Mouse (Mus musculus) hindbrain, embryonic 12.5 days (tissue): ENCODE data around the gene Fchsd2. TPM values are rescaled to one million over a fixed set of nuclear protein-coding genes. Genes with fewer than 3 reads are reported as not detected.

Experiments used
- ATAC-seq: fragments of 200-750 bp; cut with Nextera tagmentation; 2 replicates; pipeline ENCODE4 v1.8.0; 2017; ENCODE audit warnings: moderate TSS enrichment; ENCODE audit not compliant: low FRiP score
- H3K27ac ChIP-seq: fragments of 300-500 bp; sonication (generic); 2 replicates; pipeline ENCODE4 v1.5.1; 2016; ENCODE audit warnings: mild to moderate bottlenecking
- H3K27me3 ChIP-seq: fragments of 300-500 bp; sonication (generic); 2 replicates; pipeline ENCODE4 v1.6.1; 2016; ENCODE audit warnings: mild to moderate bottlenecking
- H3K36me3 ChIP-seq: fragments of 300-500 bp; sonication (generic); 2 replicates; pipeline ENCODE4 v1.6.1; 2016; ENCODE audit warnings: mild to moderate bottlenecking
- H3K4me1 ChIP-seq: fragments of 300-500 bp; sonication (generic); 2 replicates; pipeline ENCODE4 v1.6.1; 2016
- H3K4me2 ChIP-seq: fragments of 300-500 bp; sonication (generic); replicated peaks from 2 replicates; pipeline ENCODE4 v1.6.1; 2016; ENCODE audit warnings: mild to moderate bottlenecking
- H3K4me3 ChIP-seq: fragments of 300-500 bp; sonication (generic); 2 replicates; pipeline ENCODE4 v1.5.1; 2016; ENCODE audit warnings: mild to moderate bottlenecking
- H3K9ac ChIP-seq: fragments of 300-500 bp; sonication (generic); 2 replicates; pipeline ENCODE4 v1.6.1; 2016; ENCODE audit warnings: mild to moderate bottlenecking, moderate library complexity
- H3K9me3 ChIP-seq: fragments of 300-500 bp; sonication (generic); replicated peaks from 2 replicates; pipeline ENCODE4 v1.6.1; 2016; ENCODE audit warnings: mild to moderate bottlenecking
- WGBS: fragments of 180-500 bp; shearing (Covaris S2); methylation state at CpG from one replicate; pipeline ENCODE4 v1.1.7; 2016; 5-methylcytosine and 5-hydroxymethylcytosine counted together
- polyA plus RNA-seq: library from polyadenylated mRNA; unstranded; fragments of >200 nt; fragmentation: Nextera tagmentation; extraction: Ambion mirVana; gene quantifications from 2 replicates; pipeline ENCODE4 v1.2.1, GENCODE M21; 2016

The Fchsd2 gene
- polyA plus RNA-seq, 1 experiment from 2014 or later = 40.0 TPM

- ATAC-seq = no peak
- H3K36me3 ChIP-seq = no peaks in the 10 kb centered on the region
- H3K27me3 ChIP-seq = peaks cover 28% of the 10 kb centered on the region
Measured at GRCm38 (mm10) chr7:101317014-101317413, 224.4 kb downstream of the Fchsd2 start, which contains the start of gene Stard10. TSS of gene Stard10 (plus strand) at chr7:101317086.

GRCm38 (mm10) chr7:101318848-101319247 lies 226.2 kb downstream of the Fchsd2 start:
- Histone ChIP-seq H3K9ac (no peak overlapping the region), H3K4me2 (no peak overlapping the region), H3K27me3 (peaks cover 40% of the 10 kb centered on the region), H3K9me3 (no peaks in the 10 kb centered on the region), H3K36me3 (no peaks in the 10 kb centered on the region), H3K4me3 (no peak overlapping the region), H3K27ac (no peak overlapping the region), H3K4me1 (peaks cover 15% of the 10 kb centered on the region)
- ATAC-seq = no peak
- 64% methylated on average over 4 of the region's 4 CpGs for WGBS

More at GRCm38 (mm10) chr7:101317014-101317413, 224.4 kb downstream of the Fchsd2 start, which contains the start of gene Stard10:
- H3K9ac ChIP-seq = no peak within 1 kb of the TSS
- H3K4me2 ChIP-seq = no peak within 1 kb of the TSS
- WGBS = 81% methylated on average over 3 of the region's 3 CpGs
- no peaks in the 10 kb centered on the region for H3K9me3 ChIP-seq
- H3K27ac ChIP-seq = no peak within 1 kb of the TSS
- H3K4me3 ChIP-seq = no peak within 1 kb of the TSS
- peaks cover 10% of the 10 kb centered on the region for H3K4me1 ChIP-seq

DNA sequence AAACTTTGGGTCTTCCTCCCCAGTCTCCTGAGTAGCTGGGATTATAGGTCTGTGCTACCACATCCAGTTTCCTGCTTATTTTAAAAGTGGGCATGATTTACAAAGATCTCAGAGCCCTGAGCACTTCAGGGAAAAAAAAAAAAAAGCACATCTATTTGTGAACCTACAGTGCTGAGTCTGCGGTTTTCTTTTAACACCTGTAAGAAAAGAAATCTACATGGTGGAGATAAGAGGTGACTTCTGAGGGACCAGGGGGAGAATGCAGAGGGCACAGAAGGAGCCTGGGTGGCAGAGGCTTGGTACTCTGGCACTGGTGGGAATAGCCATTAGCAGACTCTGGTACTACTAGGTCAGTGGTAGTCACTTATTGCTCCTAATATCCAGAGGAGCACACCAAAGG lies 227.1 kb downstream of the Fchsd2 start:
- H3K9me3 ChIP-seq = no peaks in the 10 kb centered on the region
- H3K4me2 ChIP-seq = no peak overlapping the region
- H3K27ac ChIP-seq = no peak overlapping the region
- 92% methylated on average over 1 of the region's 1 CpGs for WGBS
- peaks cover 15% of the 10 kb centered on the region for H3K4me1 ChIP-seq
- no peak overlapping the region for H3K4me3 ChIP-seq
- peaks cover 40% of the 10 kb centered on the region for H3K27me3 ChIP-seq
- H3K9ac ChIP-seq = no peak overlapping the region
- ATAC-seq = no peak
- H3K36me3 ChIP-seq = no peaks in the 10 kb centered on the region

GRCm38 (mm10) chr7:101320399-101321217 lies 227.9 kb downstream of the Fchsd2 start:
- peaks cover 15% of the 10 kb centered on the region for H3K4me1 ChIP-seq
- H3K4me2 ChIP-seq = peak overlapping the region; percentile 99
- H3K9me3 ChIP-seq = no peaks in the 10 kb centered on the region
- no peaks in the 10 kb centered on the region for H3K36me3 ChIP-seq
- peaks cover 40% of the 10 kb centered on the region for H3K27me3 ChIP-seq
- ATAC-seq = peak; percentile 80
- H3K4me3 ChIP-seq = peak overlapping the region; percentile 88
- WGBS = 4% methylated on average over 31 of the region's 37 CpGs
- peak overlapping the region; percentile 79 for H3K9ac ChIP-seq
- H3K27ac ChIP-seq = no peak overlapping the region; the same call in 1 of the 2 replicates

- ATAC-seq = peak; percentile 65
- Histone ChIP-seq H3K4me1 (peaks cover 15% of the 10 kb centered on the region), H3K9me3 (no peaks in the 10 kb centered on the region), H3K36me3 (no peaks in the 10 kb centered on the region), H3K4me2 (peak overlapping the region; percentile 99), H3K4me3 (peak overlapping the region; percentile 88), H3K27me3 (peaks cover 40% of the 10 kb centered on the region), H3K9ac (peak overlapping the region; percentile 79), H3K27ac (no peak overlapping the region; the same call in 1 of the 2 replicates)
- WGBS = 1% methylated on average over 38 of the region's 61 CpGs
Measured at GRCm38 (mm10) chr7:101321218-101321827, 228.7 kb downstream of the Fchsd2 start.

- H3K9ac ChIP-seq = no peak overlapping the region
- no peak overlapping the region for H3K4me2 ChIP-seq
- WGBS = 60% methylated on average over 4 of the region's 4 CpGs
- H3K36me3 ChIP-seq = no peaks in the 10 kb centered on the region
- peaks cover 38% of the 10 kb centered on the region for H3K27me3 ChIP-seq
- peaks cover 15% of the 10 kb centered on the region for H3K4me1 ChIP-seq
- H3K4me3 ChIP-seq = no peak overlapping the region
- no peak overlapping the region for H3K27ac ChIP-seq
- H3K9me3 ChIP-seq = no peaks in the 10 kb centered on the region
- no peak for ATAC-seq
Measured at GRCm38 (mm10) chr7:101323141-101323594, 230.5 kb downstream of the Fchsd2 start.

DNA sequence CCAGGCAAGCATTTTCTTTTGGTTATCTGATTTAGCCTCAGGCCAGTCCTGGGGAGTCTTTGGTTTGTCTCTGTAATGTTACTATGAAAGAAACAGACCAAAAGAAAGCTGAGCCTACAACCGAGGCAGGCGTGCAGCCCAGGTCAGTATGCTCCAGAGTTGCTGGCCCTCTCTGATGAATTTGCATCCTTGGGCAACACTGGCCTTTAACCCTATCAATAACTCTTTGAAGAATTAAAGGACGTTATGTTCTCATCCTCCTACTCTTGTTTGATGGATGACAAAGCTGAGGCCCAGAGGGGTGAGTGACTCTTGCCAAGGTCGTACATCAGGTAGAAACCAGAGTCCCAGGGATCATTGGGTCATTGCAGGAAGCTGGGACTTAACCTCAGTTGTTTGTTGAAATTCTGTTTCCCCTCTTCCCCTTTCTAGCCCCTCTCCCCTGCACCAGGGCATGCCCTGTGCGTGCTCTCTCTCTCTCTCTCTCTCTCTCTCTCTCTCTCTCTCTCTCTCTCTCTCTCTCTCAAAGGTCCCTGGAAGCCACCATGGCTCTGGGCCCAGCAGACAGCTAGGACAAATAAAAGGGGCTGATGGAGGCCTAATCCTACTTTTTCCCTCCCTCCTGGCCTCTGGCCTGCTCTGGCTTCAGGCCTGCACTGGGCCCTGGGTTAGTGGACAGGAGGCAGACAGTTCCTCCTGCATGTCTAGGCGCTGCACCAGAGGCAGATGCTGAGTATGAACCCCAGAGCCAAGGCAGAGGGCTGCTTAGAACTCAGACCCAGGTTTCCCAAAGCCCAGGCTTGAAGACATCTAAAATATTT lies 231.7 kb downstream of the Fchsd2 start:
- 79% methylated on average over 6 of the region's 6 CpGs for WGBS
- Histone ChIP-seq H3K27ac (no peak overlapping the region), H3K36me3 (no peaks in the 10 kb centered on the region), H3K27me3 (peaks cover 29% of the 10 kb centered on the region), H3K4me3 (no peak overlapping the region), H3K9me3 (no peaks in the 10 kb centered on the region), H3K4me2 (no peak overlapping the region), H3K9ac (0 out of 2 replicates have a peak overlapping the region, but pooled peaks have one; percentile 13), H3K4me1 (peaks cover 23% of the 10 kb centered on the region)
- ATAC-seq = no peak

DNA sequence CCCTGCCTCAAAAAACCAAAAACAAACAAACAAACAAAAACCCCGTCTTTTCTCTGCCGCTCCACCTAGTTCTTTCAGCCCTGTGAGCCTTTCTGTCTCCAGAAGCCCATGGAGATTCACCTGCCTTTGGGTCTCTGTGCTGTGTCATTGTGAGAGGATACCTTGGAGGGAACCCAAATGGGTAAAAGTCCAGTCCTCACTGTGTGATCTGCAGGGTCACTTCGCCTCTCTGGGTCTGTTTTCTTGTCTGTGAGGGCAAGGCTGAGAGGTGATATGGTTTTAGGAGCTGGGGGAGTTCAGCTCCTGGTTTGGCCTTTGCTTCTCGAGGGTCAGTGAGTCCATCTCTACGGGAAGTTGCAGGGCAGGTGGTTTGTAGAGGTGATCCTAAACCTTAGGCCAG lies 233.3 kb downstream of the Fchsd2 start:
- H3K4me3 ChIP-seq = no peak overlapping the region

GRCm38 (mm10) chr7:101327263-101327662 lies 234.6 kb downstream of the Fchsd2 start:
- Histone ChIP-seq H3K36me3 (no peaks in the 10 kb centered on the region), H3K9ac (no peak overlapping the region), H3K4me3 (no peak overlapping the region), H3K9me3 (no peaks in the 10 kb centered on the region), H3K4me1 (peaks cover 18% of the 10 kb centered on the region), H3K4me2 (no peak overlapping the region), H3K27ac (no peak overlapping the region), H3K27me3 (peaks cover 9% of the 10 kb centered on the region)
- WGBS = 63% methylated on average over 5 of the region's 5 CpGs
- no peak for ATAC-seq

More for the DNA sequence above, 233.3 kb downstream of the Fchsd2 start:
- Histone ChIP-seq H3K27me3 (peaks cover 20% of the 10 kb centered on the region), H3K27ac (no peak overlapping the region), H3K9me3 (no peaks in the 10 kb centered on the region), H3K36me3 (no peaks in the 10 kb centered on the region), H3K4me1 (peaks cover 26% of the 10 kb centered on the region), H3K9ac (no peak overlapping the region), H3K4me2 (no peak overlapping the region)
- ATAC-seq = no peak
- WGBS = 80% methylated on average over 5 of the region's 5 CpGs

GRCm38 (mm10) chr7:101327786-101328185 lies 235.1 kb downstream of the Fchsd2 start:
- H3K4me2 ChIP-seq = no peak overlapping the region
- WGBS = 82% methylated on average over 2 of the region's 2 CpGs
- no peak overlapping the region for H3K4me3 ChIP-seq
- peaks cover 18% of the 10 kb centered on the region for H3K4me1 ChIP-seq
- no peak overlapping the region for H3K9ac ChIP-seq
- peaks cover 4% of the 10 kb centered on the region for H3K27me3 ChIP-seq
- no peaks in the 10 kb centered on the region for H3K36me3 ChIP-seq
- no peak overlapping the region for H3K27ac ChIP-seq
- no peak for ATAC-seq
- no peaks in the 10 kb centered on the region for H3K9me3 ChIP-seq

DNA sequence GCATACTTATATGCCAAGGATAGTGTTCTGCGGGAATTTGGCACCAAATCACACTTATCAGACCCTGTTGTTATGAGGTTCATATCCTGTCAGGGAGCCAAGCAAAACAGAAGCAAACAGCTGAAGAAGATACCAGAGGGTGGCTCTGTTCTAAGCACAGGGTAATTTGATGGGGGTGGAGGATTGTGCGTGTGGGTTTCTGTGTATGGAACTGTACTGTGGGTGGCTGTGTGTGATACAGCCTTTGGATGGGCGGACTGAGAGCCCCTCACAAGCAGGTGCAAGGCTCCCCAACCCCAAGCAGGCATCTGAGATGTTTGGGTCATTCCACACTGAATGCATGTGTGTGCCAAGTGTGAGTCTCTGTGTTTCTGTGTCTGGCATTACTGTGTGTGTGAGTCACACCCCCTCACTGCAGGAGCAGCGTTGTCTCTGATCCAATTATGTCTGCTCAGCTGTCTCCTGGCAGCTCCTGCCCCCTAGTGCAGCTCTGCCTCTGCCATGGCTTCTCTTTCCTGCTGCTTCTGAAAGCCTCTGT lies 236.0 kb downstream of the Fchsd2 start:
- Histone ChIP-seq H3K27ac (peak overlapping the region; percentile 53; the same call in 1 of the 2 replicates), H3K4me3 (no peak overlapping the region), H3K27me3 (no peaks in the 10 kb centered on the region), H3K4me2 (no peak overlapping the region), H3K9ac (no peak overlapping the region), H3K4me1 (peaks cover 18% of the 10 kb centered on the region), H3K36me3 (no peaks in the 10 kb centered on the region), H3K9me3 (no peaks in the 10 kb centered on the region)
- WGBS = 77% methylated on average over 4 of the region's 4 CpGs
- ATAC-seq = no peak
